Mouse (Mus musculus) kidney, postnatal 10 days (tissue): Measurements from ENCODE around the gene Zfp618.

Experiments used
- DNase-seq: peaks from one replicate; pipeline ENCODE4 v3.0.0; 2021; ENCODE audit warnings: mixed read lengths

The Zfp618 gene

DNA sequence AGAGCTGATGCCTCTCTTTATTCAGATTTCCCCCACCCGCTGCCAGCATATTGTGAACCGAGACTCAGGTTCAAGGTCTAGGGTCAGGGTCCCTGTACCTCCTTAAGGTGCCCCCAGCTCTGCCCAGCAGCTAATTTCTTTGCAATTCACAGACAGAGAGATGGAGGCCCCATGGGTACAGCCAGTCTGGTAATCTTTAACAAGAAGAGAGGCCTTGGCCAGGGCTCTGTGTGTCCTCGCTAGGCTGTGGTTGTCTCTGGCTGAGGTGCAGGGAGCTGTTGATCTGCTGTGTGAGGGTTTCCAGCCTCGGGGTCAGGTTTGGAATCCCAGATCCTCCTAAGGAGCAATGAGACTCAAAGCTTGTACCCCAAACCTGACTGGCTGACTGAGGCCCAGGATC is 200.3 kb downstream of the Zfp618 start:
- peak; percentile 46 for DNase-seq

GRCm38 (mm10) chr4:63166323-63166722 is 200.9 kb downstream of the Zfp618 start:
- no peak for DNase-seq

- no peak for DNase-seq
Measured at GRCm38 (mm10) chr4:63170061-63170460, 204.7 kb downstream of the Zfp618 start.

- peak; percentile 37 for DNase-seq
Measured at GRCm38 (mm10) chr4:63171122-63171521, 205.7 kb downstream of the Zfp618 start.

GRCm38 (mm10) chr4:63171969-63172685 is 206.8 kb downstream of the Zfp618 start, which contains the start of gene Kif12:
Kif12 (minus strand) TSS chr4:63172131.
- DNase-seq, result peak; percentile 79

GRCm38 (mm10) chr4:63181556-63181955 is 216.2 kb downstream of the Zfp618 start:
- peak; percentile 87 for DNase-seq

GRCm38 (mm10) chr4:63186281-63186870 is 221.0 kb downstream of the Zfp618 start:
- no peak for DNase-seq
